Mouse (Mus musculus): ENCODE measurements around the gene Ctrl.

Ctrl gene

DNA sequence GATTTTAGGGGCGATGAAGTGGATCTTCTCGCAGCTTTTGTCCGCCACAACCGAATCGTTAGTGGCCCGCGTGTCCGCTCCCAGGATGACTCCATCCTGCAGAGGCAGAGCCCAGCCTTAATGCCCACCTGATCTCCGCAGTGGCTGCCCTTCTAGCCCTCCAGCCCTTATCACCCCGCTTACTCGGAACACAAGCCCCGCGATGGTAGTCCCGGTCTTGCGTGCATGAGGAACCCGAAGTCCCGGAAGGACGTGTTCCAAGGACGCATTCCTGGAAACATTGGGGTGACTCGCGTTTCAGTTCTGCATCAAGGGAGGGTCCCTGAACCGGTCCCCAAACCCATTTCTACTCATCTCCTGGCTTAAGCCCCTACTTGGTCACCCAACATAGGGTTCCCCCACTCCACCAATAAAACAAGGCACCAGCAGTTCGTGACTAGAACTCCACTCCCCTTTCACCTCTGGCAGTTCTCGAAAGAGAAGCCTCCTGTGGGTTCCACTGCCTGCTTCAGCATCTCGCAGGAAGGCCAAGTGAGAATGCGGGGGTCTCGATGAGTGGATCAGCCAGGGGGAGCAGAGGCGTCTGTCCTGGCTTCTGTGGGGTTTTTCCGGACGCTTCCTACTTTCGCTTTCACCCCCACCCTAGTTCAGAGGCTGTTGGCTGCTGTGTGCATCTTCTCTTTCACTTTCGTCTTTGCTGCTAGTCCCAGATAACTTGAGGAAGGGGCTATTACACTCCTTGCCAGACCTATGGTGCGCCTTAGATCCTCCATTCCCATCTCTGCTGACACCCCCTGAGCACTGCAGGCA lies 4.0 kb upstream of the Ctrl start:
- DNase-seq (ENCODE audit: low spot score): no peak

- DNase-seq (ENCODE audit: low spot score): peak; percentile 93
Measured at GRCm38 (mm10) chr8:105936866-105937475, 3.3 kb upstream of the Ctrl start.

DNA sequence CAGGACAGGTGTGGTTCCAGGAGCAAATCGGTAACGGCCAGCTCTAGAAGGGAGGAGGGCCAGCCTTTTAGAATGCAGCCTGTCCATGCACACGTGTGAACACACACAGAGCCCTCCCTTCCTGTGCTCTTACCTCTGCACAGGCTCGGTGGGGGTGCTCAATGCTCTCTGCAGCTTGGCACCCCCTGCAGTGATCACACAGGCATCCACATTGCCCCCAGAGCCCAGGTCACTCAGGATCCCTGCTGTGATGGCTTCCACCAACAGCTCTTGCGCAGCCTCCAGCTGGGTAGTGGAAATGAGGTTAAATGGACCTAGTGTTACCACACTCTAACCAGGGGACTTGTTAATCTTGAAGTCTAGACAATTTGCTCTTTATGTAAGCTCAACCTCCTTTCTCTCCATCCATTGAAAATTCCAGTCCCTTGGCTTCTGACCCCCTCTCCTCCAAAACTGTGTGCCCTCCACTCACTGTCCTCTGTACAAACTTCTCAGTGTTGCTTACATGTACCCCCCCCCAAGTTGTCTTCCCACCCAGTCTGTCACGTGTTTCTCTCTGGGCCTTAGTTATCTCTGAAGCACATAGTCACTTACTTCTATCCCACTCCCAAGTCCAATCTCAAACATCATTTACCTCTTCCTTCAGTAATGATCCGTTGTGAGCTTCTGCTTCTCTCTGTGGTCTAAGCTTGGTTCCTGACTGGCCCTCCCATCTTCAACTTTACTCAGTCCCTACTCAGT lies 2.4 kb upstream of the Ctrl start:
- DNase-seq (ENCODE audit: low spot score): no peak

DNA sequence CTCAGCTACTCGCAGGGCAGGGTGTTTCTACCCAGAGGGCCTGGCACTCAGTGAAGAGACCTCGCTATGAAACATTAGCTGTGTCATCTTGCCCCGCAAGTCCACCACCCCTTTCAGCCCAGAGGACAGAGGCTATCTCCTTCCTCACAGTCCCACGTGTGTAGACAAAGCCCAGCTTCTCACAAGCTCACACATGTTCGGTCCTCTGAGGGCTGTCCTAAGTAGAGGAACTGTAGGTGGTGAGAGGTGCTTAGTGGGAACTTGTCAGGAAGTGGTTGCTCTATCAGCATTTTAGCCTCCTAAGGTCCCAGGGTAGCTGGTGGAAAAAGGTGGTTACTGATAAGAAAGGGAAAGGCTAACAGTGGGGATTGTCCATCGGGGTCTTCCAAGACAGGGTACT lies 1.4 kb upstream of the Ctrl start:
- DNase-seq (ENCODE audit: low spot score): no peak

DNA sequence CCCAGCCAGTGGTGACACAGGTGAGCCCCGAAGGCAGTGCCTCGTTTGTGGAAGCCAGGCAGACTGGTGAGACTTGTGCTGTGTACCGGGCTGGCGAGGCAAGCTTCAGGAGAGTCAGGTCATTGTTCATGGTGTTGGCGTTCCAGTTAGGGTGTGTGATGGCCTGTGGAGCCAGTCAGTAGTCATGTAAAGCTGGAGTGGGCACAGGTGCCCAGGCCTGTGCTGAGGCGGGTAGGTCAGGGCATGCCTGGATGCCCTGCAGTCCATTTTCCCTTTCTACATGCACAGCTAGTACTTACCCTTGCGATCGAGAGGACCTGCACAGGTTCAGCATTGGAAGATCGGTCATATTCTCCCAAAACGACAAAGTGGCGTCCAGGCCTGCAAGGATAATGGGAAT lies 1.1 kb downstream of the Ctrl start:
- DNase-seq (ENCODE audit: low spot score): no peak

DNA sequence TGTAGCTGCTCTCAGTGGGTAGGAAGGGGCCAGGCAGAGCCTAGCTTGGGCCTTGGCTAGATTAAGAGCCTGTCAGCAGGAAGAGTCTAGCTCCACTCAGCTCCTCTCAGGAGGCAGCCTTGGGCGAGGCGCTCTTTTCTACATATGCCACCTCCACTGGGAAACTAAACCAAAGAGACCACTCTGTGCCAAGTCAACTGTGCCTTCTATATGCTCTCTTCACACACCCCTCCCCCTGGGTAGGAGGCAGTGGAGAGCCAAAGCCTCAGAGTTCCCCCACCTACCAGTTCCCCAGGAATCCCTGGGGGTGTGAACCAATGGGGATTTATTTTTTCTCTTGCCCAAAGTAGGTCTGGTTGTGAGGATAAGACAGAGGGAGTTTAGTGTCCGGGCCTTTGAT lies 2.4 kb downstream of the Ctrl start:
- no peak for DNase-seq (ENCODE audit: low spot score)

DNA sequence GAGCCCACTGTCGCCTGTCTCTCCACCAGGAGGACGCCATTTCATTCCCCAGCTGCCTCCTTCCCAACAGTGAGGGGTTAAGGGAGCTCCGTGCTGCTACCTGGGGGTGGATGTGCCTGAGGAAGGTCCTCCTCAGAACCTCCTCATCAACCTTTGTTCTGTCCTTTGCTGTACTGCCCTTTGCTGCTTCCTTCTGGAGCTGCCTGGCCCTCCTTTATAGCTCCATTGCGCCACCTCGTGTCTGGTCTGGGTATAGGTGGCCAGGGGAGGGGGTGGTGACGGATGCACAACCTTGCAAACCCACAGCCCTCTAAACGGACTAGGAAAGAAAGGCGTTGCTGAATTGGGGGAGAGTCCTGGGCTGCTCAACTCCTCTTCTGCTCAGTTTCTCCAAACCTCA lies 3.1 kb downstream of the Ctrl start:
- DNase-seq (ENCODE audit: low spot score): peak; percentile 74

- DNase-seq (ENCODE audit: low spot score): no peak
Measured at GRCm38 (mm10) chr8:105925123-105925522, 8.5 kb downstream of the Ctrl start.

DNA sequence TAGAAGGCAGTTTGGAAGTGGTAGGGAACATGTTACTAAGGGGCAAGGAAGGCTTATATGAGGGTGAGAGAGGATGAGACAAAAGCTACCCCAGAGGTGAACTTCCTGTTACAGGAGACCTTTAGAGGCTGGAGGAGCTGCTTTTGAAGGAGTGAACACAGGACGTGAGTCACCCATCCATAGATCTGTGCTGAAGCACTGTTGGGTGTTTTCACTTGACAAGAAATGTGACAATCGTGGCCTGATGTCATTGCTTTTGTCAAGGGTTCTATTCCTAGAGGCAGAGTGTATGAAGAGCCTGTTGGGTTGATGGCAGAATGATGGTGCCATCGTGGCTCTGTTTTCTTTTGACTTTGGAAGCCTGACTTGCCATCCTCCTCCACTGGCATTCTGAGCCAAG lies 14.3 kb downstream of the Ctrl start:
- no peak for DNase-seq (ENCODE audit: low spot score)

DNA sequence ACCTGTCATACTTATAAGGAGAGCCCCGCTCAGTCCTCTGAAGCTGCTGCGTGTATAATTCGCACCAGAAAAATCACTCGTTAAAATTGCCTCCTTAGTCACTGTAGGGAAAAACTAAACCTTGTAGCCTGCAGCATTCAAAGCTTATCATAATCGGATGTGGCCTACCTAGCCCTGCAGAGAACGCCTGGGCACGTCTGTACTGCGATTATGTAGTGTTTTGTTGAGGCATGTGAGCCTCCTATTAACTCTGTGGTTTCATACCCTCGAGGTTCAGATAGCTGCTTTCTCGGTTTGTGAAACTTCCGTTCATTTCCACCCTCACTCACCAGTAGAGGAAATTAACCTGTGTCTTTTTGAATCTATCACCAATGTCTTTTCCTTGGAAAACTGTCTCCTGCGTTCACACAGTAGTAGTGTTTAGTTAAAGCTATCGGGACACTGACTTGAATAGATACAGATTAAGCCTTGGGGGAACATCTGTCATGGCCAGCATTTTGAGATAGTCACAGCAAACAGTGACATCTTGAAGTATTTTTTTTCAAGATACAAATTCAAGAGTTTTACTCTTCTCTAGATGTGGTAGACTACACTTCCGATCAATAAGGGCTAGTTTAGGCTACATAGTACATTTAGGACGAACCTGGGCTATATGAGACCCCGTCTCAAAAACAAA lies 32.6 kb downstream of the Ctrl start:
- no peak for DNase-seq (ENCODE audit: low spot score)

GRCm38 (mm10) chr8:105900180-105900940 lies 33.3 kb downstream of the Ctrl start, which contains the start of gene Pskh1:
TSS of gene Pskh1 (plus strand) at chr8:105900441.
- peak; percentile 95 for DNase-seq (ENCODE audit: low spot score)

DNA sequence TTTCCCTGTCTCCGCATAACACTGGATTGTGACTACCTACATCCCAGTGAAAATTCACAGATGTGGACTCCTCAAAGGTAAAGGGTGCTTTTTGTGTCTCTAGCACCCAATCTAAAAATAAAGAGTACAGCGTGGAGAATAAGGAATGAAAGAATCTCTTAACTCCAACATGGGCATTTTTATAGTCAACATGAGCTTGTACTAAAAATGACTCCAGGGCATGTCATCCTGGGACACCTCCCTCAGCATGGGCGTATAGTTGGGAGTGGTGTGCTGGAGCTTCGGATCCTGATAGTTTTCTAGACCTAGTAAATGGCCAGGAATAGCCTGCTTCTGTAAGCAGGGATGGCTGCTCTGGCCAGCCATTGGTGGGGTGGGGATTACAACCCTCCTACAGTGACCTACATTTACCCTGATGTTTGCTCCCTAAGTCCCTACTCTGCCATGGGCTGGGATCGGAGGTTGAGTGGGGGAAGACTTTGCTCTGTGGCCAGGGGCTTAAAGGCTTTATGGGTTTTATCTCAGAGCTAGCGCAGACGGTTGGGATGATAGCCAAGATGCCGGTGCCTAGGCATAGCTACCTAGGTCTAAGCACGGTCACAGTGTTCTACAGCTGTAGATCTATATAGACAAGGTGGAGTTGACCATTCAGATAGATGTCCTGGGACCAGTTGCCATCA lies 35.7 kb downstream of the Ctrl start:
- no peak for DNase-seq (ENCODE audit: low spot score)

- DNase-seq (ENCODE audit: low spot score): peak; percentile 40
Measured at GRCm38 (mm10) chr8:105893339-105893738, 40.3 kb downstream of the Ctrl start, which contains the start of gene Nrn1l. TSS of gene Nrn1l (plus strand) at chr8:105893567.

- no peak for DNase-seq (ENCODE audit: low spot score)
Measured at GRCm38 (mm10) chr8:105892432-105892831, 41.2 kb downstream of the Ctrl start.

- no peak for DNase-seq (ENCODE audit: low spot score)
Measured at GRCm38 (mm10) chr8:105890870-105891269, 42.8 kb downstream of the Ctrl start.

GRCm38 (mm10) chr8:105889756-105890465 lies 43.8 kb downstream of the Ctrl start:
- DNase-seq (ENCODE audit: low spot score): no peak

Measured in yolk sac, embryonic 10.5 days (tissue).